Mouse (Mus musculus) naive thymus-derived CD4-positive, alpha-beta T cell, adult 2 months (primary cell): ENCODE measurements at regions not wholly inside any gene's neighbourhood (a gene's known extent, or its start where the extent isn't known, plus 50 kb on each side); places are given as distances from the start of the nearest gene placed in this dataset.
A peak's percentile ranks its signal among the peaks of the same experiment; 100 is the strongest.

ENCODE experiments used
- DNase-seq: peaks from one replicate; pipeline ENCODE4 v3.0.0-alpha.2; 2011; ENCODE audit warnings: low read depth

DNA sequence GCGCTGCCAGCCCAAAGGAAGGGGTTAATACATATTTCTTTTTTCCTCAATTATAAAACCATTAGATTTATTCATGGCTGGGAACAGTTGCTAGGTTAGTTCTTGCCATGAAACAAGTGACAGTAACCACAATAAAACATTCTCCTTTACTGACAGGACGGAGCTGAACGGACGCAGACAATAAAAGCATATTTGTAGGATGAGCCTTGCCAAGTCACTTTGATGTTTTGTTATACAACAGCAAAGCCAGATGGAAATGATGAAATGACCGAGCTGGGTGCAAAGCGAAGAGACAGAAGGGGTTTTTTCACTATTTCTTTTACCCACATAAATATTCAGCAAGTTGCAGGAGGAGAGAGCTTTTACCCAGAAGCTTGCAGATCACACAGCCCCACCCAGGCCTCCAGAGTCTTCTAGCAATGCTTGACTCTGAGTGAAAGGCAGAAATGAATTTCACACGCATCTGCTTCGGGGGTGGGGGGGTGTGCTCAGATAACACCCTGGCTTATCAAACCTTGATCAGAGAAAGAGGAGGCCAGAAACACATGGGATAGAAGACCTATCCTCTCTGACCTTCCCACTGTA, 395.3 kb downstream of the Mtx2 start:
- no peak for DNase-seq

DNA sequence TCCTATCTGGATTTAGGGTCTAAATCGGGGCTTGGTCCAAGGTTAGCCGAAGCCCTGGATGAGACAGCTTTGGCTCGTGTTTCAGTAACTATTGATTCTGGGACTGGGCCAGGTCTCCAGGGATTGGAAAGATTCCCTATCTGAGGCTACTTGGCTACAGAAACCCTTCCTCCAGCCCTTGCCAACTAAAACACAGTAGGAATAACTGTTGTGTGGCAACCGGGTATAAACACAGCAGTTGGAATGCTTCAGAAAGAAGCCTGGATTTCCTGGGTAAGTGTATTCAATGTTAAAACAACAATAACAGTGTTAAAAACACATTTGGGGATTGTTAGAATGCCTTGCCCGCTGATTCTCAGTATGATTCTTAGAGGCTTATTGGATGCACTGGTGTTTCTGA, 398.8 kb downstream of the Mtx2 start:
- no peak for DNase-seq

DNA sequence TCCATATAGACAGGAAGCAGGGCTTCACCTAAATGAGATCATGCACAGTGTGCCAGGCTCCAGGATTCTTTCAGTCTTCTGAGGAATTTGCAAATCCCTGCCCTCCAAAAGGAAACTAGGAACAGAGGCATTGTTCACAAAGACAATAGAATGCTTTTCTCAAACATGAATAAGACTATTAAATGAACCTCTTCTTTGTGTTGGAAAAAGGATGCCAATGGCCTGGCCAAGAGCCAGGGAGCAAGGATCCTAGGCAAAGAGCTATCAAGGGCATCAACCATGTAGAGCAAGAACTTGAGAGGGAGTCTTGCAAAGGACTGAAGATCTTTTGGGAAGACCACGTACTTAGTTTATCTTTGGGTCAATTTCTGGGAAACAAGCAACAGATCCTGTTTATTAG, 415.4 kb downstream of the Mtx2 start:
- no peak for DNase-seq

DNA sequence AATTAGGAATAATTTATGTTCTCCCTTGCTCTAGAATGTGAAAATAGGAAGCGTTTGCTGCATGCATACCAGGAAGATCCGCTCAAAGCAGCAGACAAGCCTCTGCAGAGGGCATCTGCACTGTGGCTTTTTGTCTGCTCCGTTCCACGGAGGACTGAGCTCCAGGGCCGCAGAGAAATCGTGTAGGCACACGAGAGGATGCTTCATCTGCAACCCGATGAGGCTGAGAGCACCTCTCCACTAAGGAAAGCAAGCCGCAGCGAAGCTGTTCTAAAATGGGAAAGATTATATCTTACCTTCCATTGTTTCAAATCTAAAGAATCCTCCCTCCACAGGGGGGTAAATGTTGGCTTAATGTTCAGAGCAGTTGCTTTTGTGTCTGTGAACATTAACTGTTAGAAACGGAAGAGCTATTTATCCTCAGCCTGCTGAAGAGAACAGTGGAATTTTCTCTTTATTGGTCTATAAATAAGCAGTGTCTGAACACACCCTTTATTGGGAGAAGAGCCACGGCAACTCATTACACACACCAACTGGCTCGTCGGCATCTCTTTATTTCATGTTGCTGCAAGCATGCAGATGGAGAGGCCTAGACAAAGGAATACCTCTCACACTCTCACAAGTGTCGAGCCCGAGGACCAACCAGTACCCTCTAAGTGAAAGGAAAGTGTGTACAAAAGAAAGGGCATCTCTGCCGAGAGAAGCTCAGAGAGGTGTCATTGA, 414.6 kb upstream of the Hnrnpa3 start:
- no peak for DNase-seq

DNA sequence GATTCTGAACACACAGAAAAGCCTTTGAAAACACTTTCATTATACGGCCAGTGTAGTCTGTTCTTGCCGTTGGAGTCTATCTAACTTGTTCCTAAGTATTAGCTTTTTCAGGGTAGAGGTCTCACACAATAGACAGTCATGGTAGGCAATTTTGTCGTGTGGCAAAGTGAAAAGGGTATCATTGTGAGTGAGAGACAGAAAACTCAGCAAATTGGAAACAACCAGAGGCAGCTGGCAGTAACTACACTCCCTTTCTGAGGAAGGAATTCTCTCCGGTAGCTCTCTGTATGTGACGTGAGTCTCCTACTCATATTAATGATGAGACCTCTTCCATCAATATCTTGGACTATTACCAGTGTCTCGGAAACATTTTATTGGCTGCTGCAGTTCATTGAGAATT, 413.8 kb upstream of the Hnrnpa3 start:
- no peak for DNase-seq

DNA sequence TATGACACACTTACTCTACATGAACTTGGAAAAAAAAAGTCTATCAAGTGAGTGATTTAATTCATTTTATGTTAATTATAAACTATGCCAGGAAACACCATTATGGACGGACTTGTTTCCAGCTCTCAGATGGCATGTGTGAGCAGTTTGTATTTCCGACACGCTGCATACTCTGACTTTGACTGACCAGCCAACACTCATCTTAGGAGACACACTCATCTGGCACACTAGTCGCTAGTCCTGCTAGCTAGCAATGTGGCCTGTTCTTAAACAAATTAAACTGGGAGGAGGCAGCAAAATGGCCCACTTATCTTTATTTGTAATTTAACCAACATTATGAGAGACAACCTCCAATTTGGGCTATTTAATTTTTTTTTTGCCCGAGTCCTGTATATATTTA, 413.4 kb upstream of the Hnrnpa3 start:
- no peak for DNase-seq

DNA sequence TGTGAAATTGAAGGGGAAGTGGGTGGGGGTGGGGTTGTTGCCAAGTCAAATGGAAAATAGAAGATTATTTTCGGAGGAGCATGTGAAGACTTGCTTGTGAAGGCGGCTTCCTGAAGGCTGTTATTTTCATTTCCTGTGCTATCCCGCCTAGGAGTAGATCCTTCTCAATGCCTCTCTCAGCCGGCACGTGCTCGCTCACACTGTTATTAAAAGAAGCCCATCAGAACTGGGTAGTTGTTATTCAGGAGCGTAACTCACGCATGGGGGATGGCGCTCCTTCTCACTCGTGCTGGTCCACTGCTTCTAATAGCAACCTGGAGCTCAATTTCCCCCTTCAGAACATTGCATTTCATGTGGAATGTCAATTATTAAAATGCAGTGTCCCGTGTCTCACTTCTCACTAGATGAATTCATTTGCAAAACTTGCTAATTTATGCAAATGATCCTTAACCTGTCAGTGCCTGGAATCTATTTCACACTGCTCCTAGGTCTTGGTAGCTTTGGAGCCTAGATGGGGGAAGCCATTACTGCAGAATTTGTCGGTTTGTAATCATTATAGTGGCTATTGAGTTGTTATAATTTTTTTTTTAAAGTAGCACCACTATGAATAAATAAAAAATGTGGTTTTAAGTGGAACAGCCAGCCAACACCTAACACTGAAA, 412.8 kb upstream of the Hnrnpa3 start:
- DNase-seq: no peak

DNA sequence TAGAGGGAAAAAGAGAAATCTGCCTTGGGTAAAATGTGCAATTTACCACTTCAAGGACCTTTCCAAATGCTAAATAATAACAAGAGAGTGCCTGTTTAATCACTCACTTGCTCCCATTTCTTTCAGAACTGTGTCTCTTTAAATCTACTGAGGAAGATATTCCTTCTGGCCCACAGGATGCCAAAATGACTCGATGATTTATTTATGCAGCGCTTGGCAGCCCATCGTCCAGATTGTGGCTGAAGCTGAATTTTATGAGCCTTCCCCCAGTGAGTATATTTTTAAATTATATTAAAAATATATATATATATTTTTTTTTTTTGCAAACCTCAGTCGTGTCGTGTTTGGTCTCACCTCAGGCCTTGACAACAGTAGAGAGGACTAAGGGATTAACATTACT, 410.8 kb upstream of the Hnrnpa3 start:
- DNase-seq: no peak

DNA sequence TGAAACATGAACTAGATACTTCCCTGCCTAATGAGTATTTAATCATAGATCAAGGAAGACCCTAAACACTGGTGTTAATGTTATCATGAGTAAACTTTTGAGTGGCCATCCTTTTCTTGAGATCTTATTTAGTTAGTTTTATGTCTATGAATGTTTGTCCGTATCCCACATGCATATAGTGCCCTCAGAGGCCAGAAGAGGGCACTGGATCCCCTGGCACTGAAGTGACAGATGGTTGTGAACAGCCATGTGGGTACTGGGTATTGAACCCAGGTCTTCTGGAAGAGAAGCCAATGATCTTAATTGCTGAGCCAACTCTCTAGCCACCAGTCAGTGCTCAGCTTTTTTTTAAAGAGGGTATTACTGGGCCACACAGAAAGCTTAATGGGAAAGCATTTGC, 408.6 kb upstream of the Hnrnpa3 start:
- DNase-seq: no peak

DNA sequence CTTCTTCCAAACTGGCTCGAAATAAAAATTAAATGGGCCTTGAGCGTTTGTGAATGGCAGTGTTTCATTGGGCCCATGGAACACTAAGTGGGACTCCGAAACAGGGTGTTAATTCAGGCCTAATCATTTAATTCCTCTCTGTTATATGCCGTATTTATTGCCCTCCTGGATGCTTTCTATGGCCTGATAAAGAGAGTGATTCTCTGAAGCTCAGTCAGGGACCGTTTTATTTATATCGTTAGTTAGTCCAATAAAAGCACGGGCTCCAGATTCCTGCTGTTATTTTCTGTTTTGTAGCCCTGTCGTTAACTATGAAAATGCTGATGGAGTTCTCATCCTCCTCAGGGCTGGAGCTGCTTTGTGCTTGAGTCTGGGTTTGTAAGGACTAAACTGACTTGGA, 406.2 kb upstream of the Hnrnpa3 start:
- DNase-seq: no peak

DNA sequence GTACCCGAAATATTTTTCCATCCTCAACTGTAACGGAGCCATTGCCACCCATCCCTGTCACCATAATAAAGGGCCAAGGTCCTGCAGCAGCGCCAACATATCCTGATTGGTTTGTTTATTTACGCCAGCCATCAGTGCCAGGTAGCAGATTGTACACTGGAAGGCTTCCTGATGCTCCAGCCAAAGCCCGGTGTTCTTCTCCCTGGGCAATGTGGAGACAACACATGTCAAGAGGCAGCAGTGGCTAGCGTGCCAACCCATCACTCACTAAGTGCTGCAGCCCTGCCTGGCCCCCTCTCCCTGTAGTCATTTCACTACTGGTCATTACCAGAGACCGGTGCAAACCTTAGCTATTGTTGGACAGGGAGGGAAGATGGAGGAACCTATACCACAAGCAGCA, 393.8 kb upstream of the Hnrnpa3 start:
- DNase-seq: no peak

DNA sequence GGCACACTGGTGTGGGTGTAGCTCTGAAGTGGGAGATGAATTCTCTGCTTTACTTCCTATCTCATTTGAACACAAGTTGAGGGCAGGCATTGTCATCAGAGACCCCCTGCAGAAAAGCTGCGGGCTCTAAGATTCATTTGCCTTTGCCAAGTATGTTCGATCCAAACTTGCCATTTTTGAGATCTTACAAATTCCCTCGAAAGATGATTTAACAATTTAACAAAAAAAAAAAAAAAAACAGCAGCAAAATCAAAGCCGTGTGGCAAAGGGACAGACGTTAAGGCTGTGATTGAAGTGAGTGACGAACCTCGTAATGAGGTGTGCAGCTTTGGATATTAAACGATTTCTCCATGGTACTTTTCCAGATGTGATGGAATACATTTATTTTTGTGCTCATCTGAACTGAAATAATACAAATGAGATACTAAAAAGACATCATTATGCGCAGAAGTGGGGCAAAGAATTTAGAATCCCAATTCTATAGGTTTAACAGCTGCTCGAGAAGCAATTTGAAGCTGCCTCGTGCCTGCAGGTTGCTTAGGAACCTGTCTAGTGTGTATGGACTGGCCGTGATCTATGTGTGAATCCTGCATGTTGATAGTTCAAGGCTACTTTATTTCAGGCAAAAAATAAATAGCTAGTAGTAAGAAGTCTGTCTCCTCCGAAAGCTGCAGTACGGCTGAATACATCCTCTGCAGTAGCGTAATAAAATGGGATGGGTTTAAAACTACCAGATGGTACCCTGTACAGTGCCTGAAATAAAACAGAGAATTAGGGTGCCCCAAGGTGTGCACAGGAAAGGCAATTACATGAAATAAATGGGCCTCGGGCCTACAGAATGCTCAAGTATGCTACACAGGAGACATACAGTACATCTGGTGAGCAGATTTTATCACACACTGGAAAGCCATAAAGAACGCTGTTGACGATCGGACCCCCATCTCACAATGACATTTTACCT, 393.0 kb upstream of the Hnrnpa3 start:
- no peak for DNase-seq

DNA sequence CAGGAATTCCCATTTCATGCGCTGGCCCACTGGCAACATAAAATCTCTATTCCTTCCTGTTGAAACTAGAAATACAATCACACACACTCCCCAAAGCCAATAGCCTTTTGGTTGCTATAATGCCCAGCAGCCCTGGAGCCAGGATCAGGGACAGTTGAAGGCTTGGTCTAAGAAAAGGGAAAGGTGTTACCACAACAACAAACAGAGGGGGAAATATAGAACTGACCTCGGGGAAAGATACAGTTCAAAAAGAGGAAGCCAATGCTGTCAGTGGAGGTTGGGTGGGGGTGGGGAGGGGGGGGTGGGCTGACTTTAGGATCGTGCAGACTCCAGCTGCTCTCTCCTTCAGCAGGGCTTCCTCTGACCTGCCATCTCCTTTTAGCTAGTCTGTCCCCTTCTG, 391.1 kb upstream of the Hnrnpa3 start:
- no peak for DNase-seq

DNA sequence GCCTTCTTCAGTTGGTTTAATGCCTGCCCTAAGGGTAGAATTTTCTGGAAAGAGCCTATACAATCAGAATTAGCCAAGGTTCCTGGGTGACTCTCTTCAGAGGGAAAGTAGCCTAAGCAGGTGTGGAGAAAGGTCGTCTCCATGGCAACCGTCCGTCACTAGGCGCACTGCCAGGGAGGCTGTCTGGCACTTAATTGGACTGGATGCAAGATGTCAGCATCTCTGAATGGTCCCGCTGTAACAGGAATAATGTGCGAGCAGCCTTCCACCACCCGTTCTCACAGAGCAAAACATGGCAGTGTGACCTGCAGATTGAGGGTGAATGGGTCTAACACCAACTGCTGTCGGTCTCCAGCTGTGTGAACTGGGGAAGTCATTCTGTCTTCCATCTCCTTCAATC, 389.6 kb upstream of the Hnrnpa3 start:
- no peak for DNase-seq

DNA sequence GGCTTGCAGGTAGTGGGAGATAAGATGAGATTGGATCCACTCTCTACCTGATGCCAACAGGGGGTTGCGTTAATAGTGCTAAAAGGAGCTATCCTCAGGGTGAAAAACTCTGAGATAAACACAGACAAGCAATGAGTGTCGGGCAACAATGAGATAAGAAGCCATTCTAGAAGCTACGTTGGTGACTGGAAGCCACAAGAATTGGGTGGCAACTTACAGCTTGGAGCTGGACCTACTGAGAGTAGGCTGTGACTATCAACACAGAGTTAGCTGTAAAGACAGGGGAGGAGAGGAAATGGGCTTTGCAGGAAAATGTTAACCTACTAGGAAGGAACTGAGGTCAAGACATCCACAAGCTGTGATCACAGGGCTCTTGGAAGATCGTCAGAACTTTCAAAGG, 388.9 kb upstream of the Hnrnpa3 start:
- no peak for DNase-seq

DNA sequence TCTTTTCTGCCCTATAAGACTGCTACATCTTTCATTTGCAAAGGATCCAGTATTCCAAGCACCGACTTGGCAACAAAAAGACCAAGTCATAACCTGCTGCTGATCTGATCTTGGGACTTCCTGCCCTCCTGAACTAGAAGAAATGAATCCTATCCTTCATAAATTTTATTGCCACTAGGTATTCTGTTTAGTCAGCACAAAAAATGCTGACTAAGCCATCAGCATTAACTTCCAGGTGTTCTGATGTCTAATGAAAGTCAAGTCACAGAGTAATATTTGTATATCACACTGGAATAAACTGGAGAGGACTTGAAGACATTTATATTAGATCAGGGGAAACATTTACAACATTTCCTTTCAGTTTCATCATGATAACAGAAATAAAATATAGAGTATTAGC, 371.2 kb upstream of the Hnrnpa3 start:
- no peak for DNase-seq

DNA sequence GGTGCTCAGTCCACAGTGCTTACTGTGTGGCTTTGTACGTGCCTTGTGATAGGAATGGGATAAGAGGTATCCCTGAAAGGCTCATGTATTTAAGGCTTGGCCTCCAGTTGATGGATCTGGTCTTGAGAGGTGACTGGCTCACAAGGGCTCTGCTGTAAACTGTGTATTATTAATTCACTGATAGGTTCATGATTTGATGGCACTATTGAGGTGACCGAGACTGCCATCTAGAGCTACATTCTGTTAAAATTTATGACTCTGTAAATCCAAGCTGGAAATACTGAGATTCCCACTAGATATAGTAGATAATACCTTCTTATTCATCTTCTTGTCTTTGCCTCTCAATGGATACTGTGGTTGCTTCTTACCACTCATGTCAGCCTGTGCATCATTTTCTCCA, 367.4 kb upstream of the Hnrnpa3 start:
- DNase-seq: no peak

DNA sequence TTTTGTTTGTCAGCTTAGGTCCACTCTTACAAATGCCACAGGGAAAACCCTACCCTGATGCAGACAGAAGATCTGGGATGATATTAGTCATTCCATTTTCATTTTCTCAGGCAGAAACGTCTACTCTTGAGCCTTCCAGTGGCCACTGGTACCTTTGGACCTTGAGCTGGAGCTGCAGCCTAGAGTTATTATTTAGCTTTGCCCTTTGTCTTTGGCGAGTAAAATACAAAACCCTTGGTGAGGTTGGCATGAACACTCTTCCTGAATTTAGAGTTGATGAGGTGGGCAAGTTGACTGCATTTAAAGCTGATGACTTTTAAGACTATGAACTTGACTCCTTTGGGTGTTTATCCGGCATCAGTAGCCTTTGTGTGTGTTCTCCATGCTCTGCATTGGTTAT, 352.2 kb upstream of the Hnrnpa3 start:
- no peak for DNase-seq

DNA sequence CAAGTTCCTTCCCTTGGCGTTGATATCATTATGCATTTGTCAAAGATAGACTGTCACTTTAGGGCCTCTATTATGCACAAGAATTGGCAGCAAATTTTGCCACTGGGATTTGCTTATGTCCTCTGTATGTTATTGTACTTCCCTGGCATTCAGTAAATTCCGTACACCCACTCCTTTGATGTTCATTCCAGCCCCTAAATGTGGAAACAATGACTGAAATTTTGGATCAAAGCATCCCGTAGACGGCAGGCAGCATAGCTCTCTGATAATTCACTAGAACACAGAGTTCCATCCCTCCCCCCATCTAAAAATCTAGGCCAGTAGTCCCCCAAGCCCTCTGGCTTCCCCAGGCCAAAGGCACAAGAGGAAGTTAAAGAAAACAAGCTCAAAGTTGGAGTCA, 347.9 kb upstream of the Hnrnpa3 start:
- DNase-seq: no peak

DNA sequence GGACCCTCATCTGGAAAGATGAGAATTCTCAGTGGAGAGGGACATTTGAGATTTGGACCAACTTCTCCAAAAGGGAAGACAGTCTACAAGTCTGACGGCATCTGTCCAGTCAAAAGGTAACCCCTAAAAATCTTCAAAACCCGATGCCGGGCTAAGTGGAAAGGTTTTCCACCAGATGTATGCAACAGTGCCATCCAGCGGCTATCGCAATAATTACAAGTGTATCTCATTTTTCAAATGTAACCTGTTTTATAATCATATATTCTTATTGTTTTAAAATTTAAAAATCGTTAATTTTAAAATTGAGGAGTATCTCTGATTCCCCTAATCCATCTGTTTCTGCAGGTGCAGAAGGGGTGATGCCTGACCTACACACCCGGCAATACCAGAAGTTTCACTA, 346.8 kb upstream of the Hnrnpa3 start:
- peak; percentile 46 for DNase-seq

DNA sequence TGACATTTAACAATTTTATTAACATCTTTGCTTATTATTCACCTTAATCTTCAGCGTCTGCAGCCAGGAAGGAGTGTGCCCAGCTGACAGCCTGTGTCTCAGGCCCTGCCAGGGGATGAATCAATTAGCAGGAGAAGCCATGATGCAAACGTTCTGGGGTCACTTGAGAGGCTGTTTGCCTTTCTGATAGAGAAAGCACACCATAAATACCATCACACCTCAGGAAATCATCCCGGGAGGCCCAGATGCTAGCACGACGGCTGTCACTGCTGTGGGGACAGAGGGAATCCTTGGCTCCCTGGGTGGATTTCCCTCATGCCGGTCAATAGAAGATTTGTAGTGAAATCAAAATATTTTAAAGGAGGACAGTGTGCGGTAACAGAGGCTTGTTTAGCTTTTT, 343.7 kb upstream of the Hnrnpa3 start:
- no peak for DNase-seq

DNA sequence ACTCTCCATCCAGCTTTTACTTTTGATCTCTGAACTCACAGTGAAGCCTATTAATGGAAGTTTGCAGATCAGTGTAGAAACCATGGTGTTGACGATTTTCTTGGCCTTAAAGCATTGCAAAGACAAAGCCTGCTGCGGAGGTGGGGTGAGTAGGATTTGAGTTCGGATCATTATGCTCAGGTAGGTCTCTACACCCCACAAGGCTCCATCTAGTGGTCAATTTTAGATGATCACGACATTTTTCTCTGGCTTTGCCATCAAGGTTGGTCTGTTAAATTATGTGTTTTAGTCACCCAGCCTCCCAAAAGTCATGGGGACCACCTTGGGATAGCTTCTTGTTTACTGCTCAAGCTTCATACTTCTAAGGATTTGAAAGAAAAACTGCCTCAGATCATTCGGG, 340.9 kb upstream of the Hnrnpa3 start:
- DNase-seq: peak; percentile 25
